Mouse (Mus musculus) MEL (cell line): Measurements from ENCODE around the gene Gm5244. TPM values are rescaled to one million over a fixed set of nuclear protein-coding genes. Genes with fewer than 3 reads are reported as not detected.
A peak's percentile ranks its signal among the peaks of the same experiment; 100 is the strongest.

Experiments used
- DNase-seq: peaks from one replicate; pipeline ENCODE4 v3.0.0; 2011; ENCODE audit warnings: low read depth, low spot score
- H3K27ac ChIP-seq: 2 replicates; pipeline ENCODE4 v1.5.1; 2012; ENCODE audit warnings: low read depth, mild to moderate bottlenecking, control low read depth, low read length, moderate library complexity; ENCODE audit not compliant: control insufficient read depth
- H3K27me3 ChIP-seq, 2 experiments: fragments of 150-350 bp in 1 of 2; sonication (generic) in 1 of 2; 2 replicates each; pipeline ENCODE4 v1.6.1; 2012; ENCODE audit warnings: low read length in 2 of 2, mild to moderate bottlenecking in 2 of 2, improper control_type of control experiment in 1 of 2, moderate library complexity in 1 of 2; ENCODE audit not compliant: insufficient read depth in 2 of 2, control insufficient read depth in 1 of 2
- H3K36me3 ChIP-seq, 2 experiments: 2 replicates each; pipeline ENCODE4 v1.6.1; 2012 to 2014; ENCODE audit warnings: low read length in 2 of 2, improper control_type of control experiment in 1 of 2, inconsistent platforms in 1 of 2, mild to moderate bottlenecking in 1 of 2; ENCODE audit not compliant: insufficient read depth in 2 of 2, control insufficient read depth in 1 of 2
- H3K4me1 ChIP-seq, 2 experiments: fragments of 150-350 bp in 1 of 2; sonication (generic) in 1 of 2; 2 replicates each; pipeline ENCODE4 v1.6.1; 2012; ENCODE audit warnings: low read length in 2 of 2, improper control_type of control experiment in 1 of 2, mild to moderate bottlenecking in 1 of 2; ENCODE audit not compliant: insufficient read depth in 2 of 2, control insufficient read depth in 1 of 2
- H3K4me3 ChIP-seq, 2 experiments: fragments of 150-350 bp in 1 of 2; sonication (generic) in 1 of 2; 2 replicates each; pipeline ENCODE4 v1.5.1; 2012; ENCODE audit warnings: low read depth in 2 of 2, low read length in 2 of 2, mild to moderate bottlenecking in 2 of 2, moderate library complexity in 2 of 2, control low read depth in 1 of 2, improper control_type of control experiment in 1 of 2; ENCODE audit not compliant: control insufficient read depth in 1 of 2, insufficient read depth in 1 of 2
- H3K79me2 ChIP-seq: 2 replicates; pipeline ENCODE4 v1.6.1; 2012; ENCODE audit warnings: mild to moderate bottlenecking, low read length, moderate library complexity; ENCODE audit not compliant: control insufficient read depth, poor library complexity, insufficient read depth
- H3K9ac ChIP-seq: 2 replicates; pipeline ENCODE4 v1.6.1; 2012; ENCODE audit warnings: low read depth, mild to moderate bottlenecking, control low read depth, low read length, moderate library complexity; ENCODE audit not compliant: control insufficient read depth, poor library complexity, severe bottlenecking
- H3K9me3 ChIP-seq: fragments of 150-350 bp; sonication (generic); replicated peaks from 2 replicates; pipeline ENCODE4 v1.6.1; 2012; ENCODE audit warnings: mild to moderate bottlenecking, low read length, improper control_type of control experiment, moderate library complexity; ENCODE audit not compliant: insufficient read depth
- BHLHE40 ChIP-seq: IDR thresholded peaks from 2 replicates; pipeline ENCODE4 v1.6.1; 2012; ENCODE audit warnings: low read depth, mild to moderate bottlenecking, inconsistent platforms, low read length, improper control_type of control experiment, borderline replicate concordance
- CHD2 ChIP-seq: IDR thresholded peaks from 2 replicates; pipeline ENCODE4 v1.6.1; 2011; ENCODE audit warnings: low read length, improper control_type of control experiment
- CTCF ChIP-seq, 3 experiments: IDR thresholded peaks in 2 of 3; conservative IDR thresholded peaks in 1 of 3; 2 replicates each; pipeline ENCODE4 v1.5.1; 2011 to 2012; ENCODE audit warnings: low read length in 3 of 3, low read depth in 2 of 3, mild to moderate bottlenecking in 2 of 3, improper control_type of control experiment in 1 of 3, inconsistent platforms in 1 of 3, mixed read lengths in 1 of 3, moderate library complexity in 1 of 3; ENCODE audit not compliant: control insufficient read depth in 1 of 3, insufficient read depth in 1 of 3, poor library complexity in 1 of 3, severe bottlenecking in 1 of 3
- E2F4 ChIP-seq: IDR thresholded peaks from 2 replicates; pipeline ENCODE4 v1.6.1; 2011; ENCODE audit warnings: low read depth, low read length, improper control_type of control experiment, borderline replicate concordance
- ELF1 ChIP-seq: IDR thresholded peaks from 2 replicates; pipeline ENCODE4 v1.6.1; 2014; ENCODE audit warnings: low read depth, mild to moderate bottlenecking, inconsistent platforms, low read length, improper control_type of control experiment, moderate library complexity
- EP300 ChIP-seq, 2 experiments: IDR thresholded peaks; 2 replicates each; pipeline ENCODE4 v1.6.1; 2011; ENCODE audit warnings: improper control_type of control experiment in 2 of 2, low read length in 2 of 2, low read depth in 1 of 2, mild to moderate bottlenecking in 1 of 2
- ETS1 ChIP-seq: IDR thresholded peaks from 2 replicates; pipeline ENCODE4 v1.6.1; 2012; ENCODE audit warnings: low read depth, mild to moderate bottlenecking, inconsistent platforms, low read length, improper control_type of control experiment, moderate library complexity
- GABPA ChIP-seq: IDR thresholded peaks from 2 replicates; pipeline ENCODE4 v1.6.1; 2012; ENCODE audit warnings: low read depth, mild to moderate bottlenecking, inconsistent platforms, low read length, improper control_type of control experiment, moderate library complexity
- GATA1 ChIP-seq: IDR thresholded peaks from 2 replicates; pipeline ENCODE4 v1.6.1; 2011; ENCODE audit warnings: low read depth, low read length, improper control_type of control experiment
- JUND ChIP-seq: IDR thresholded peaks from 2 replicates; pipeline ENCODE4 v1.6.1; 2011; ENCODE audit warnings: low read depth, mild to moderate bottlenecking, improper control_type of control experiment, low read length
- KAT2A ChIP-seq: conservative IDR thresholded peaks from 2 replicates; pipeline ENCODE4 v1.6.1; 2012; ENCODE audit warnings: low read depth, low read length, improper control_type of control experiment, inconsistent platforms
- MAX ChIP-seq: IDR thresholded peaks from 2 replicates; pipeline ENCODE4 v1.6.1; 2011; ENCODE audit warnings: low read length, improper control_type of control experiment
- MAZ ChIP-seq: IDR thresholded peaks from 2 replicates; pipeline ENCODE4 v1.6.1; 2012; ENCODE audit warnings: low read depth, mild to moderate bottlenecking, inconsistent platforms, low read length, improper control_type of control experiment
- MEF2A ChIP-seq: IDR thresholded peaks from 2 replicates; pipeline ENCODE4 v1.6.1; 2014; ENCODE audit warnings: low read depth, mild to moderate bottlenecking, inconsistent platforms, low read length, improper control_type of control experiment; ENCODE audit not compliant: poor library complexity, insufficient replicate concordance, severe bottlenecking; ENCODE audit errors: extremely low read depth
- MXI1 ChIP-seq: IDR thresholded peaks from 2 replicates; pipeline ENCODE4 v1.6.1; 2011; ENCODE audit warnings: mild to moderate bottlenecking, low read depth, low read length, improper control_type of control experiment
- MYB ChIP-seq: IDR thresholded peaks from 2 replicates; pipeline ENCODE4 v1.6.1; 2011; ENCODE audit warnings: mild to moderate bottlenecking, low read depth, low read length, improper control_type of control experiment
- MYC ChIP-seq: IDR thresholded peaks from 2 replicates; pipeline ENCODE4 v1.6.1; 2011; ENCODE audit warnings: low read depth, mild to moderate bottlenecking, low read length, improper control_type of control experiment, moderate library complexity
- NELFE ChIP-seq: IDR thresholded peaks from 2 replicates; pipeline ENCODE4 v1.6.1; 2011; ENCODE audit warnings: low read depth, low read length, improper control_type of control experiment
- POLR2AphosphoS2 ChIP-seq: IDR thresholded peaks from 2 replicates; pipeline ENCODE4 v1.6.1; 2011; ENCODE audit warnings: low read length, improper control_type of control experiment
- POLR2AphosphoS5 ChIP-seq: IDR thresholded peaks from 2 replicates; pipeline ENCODE4 v1.6.1; 2012; ENCODE audit warnings: low read depth, borderline replicate concordance, mild to moderate bottlenecking, inconsistent platforms, low read length, moderate library complexity, mixed read lengths
- RAD21 ChIP-seq: IDR thresholded peaks from 2 replicates; pipeline ENCODE4 v1.6.1; 2011; ENCODE audit warnings: mild to moderate bottlenecking, low read depth, low read length, improper control_type of control experiment
- RCOR1 ChIP-seq: IDR thresholded peaks from 2 replicates; pipeline ENCODE4 v1.6.1; 2012; ENCODE audit warnings: low read depth, mild to moderate bottlenecking, inconsistent platforms, low read length, improper control_type of control experiment
- SIN3A ChIP-seq: IDR thresholded peaks from 2 replicates; pipeline ENCODE4 v1.6.1; 2012; ENCODE audit warnings: low read length, improper control_type of control experiment, inconsistent platforms
- TAL1 ChIP-seq: IDR thresholded peaks from 2 replicates; pipeline ENCODE4 v1.6.1; 2012; ENCODE audit warnings: mild to moderate bottlenecking, inconsistent platforms, low read length, moderate library complexity, mixed read lengths
- TCF12 ChIP-seq: IDR thresholded peaks from 2 replicates; pipeline ENCODE4 v1.6.1; 2014; ENCODE audit warnings: low read depth, mild to moderate bottlenecking, inconsistent platforms, low read length, improper control_type of control experiment, moderate library complexity
- UBTF ChIP-seq: IDR thresholded peaks from 2 replicates; pipeline ENCODE4 v1.6.1; 2012; ENCODE audit warnings: low read depth, mild to moderate bottlenecking, inconsistent platforms, low read length, improper control_type of control experiment, moderate library complexity, borderline replicate concordance; ENCODE audit not compliant: insufficient read depth
- USF1 ChIP-seq: IDR thresholded peaks from 2 replicates; pipeline ENCODE4 v1.6.1; 2014; ENCODE audit warnings: low read depth, mild to moderate bottlenecking, inconsistent platforms, low read length, improper control_type of control experiment, moderate library complexity
- ZC3H11A ChIP-seq: IDR thresholded peaks from 2 replicates; pipeline ENCODE4 v1.6.1; 2012; ENCODE audit warnings: low read depth, mild to moderate bottlenecking, inconsistent platforms, low read length, improper control_type of control experiment
- ZKSCAN1 ChIP-seq: IDR thresholded peaks from 2 replicates; pipeline ENCODE4 v1.6.1; 2012; ENCODE audit warnings: low read depth, mild to moderate bottlenecking, inconsistent platforms, low read length, improper control_type of control experiment, moderate library complexity
- ZMIZ1 ChIP-seq: IDR thresholded peaks from 2 replicates; pipeline ENCODE4 v1.6.1; 2012; ENCODE audit warnings: low read depth, mild to moderate bottlenecking, inconsistent platforms, low read length, improper control_type of control experiment, moderate library complexity
- ZNF384 ChIP-seq: IDR thresholded peaks from 2 replicates; pipeline ENCODE4 v1.6.1; 2012; ENCODE audit warnings: low read depth, mild to moderate bottlenecking, inconsistent platforms, low read length, improper control_type of control experiment
- polyA plus RNA-seq, 2 experiments: library from polyadenylated mRNA; stranded (reverse) in 1 of 2; unstranded in 1 of 2; fragments of >175 nt in 1 of 2; fragments of >200 nt in 1 of 2; gene quantifications; 2 replicates each; pipeline versions ENCODE4 v1.2.1 to v1.2.4; 2012; ENCODE audit warnings: low replicate concordance in 2 of 2, low read depth in 1 of 2; ENCODE audit not compliant: insufficient read length in 2 of 2, insufficient read depth in 1 of 2, missing spikeins in 1 of 2
- total RNA-seq: library from RNA; depleted of rRNA; stranded (reverse); fragments of 300-350 nt; gene quantifications from 2 replicates; pipeline ENCODE4 v1.2.3, GENCODE M21; 2012

The Gm5244 gene
- total and polyA plus RNA-seq, 3 experiments, result 0.13 TPM; not detected in 2

DNA sequence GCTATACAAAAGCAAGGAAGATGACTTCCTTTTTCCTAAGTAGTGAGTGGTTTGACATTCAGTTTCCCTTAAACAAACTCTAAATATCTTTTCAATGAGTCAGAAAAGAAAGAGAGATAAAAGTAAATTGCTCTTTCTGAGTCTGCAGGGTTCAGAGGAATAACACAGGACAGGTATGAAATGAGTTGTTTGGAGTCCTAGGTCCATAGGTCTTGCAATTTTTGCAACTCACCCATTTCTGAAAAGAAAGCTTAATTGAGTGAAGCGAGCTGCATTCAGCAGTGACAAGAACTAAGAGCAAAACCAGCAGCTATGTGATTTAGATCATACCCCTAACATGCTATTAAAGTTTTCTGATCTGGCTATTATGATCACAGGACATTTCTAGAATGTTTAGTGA is 14.9 kb upstream of the Gm5244 start:
- Histone ChIP-seq H3K4me3 (no peak overlapping the region), H3K4me1 (peaks cover 8 to 17% of the 10 kb centered on the region in 2 experiments), H3K79me2 (no peaks in the 10 kb centered on the region), H3K9ac (no peak overlapping the region), H3K27ac (no peak overlapping the region), H3K36me3 (peaks cover 0 to 31% of the 10 kb centered on the region in 2 experiments; a peak in 2 of 4 replicates), H3K27me3 (no peaks in the 10 kb centered on the region)
- TF ChIP-seq ZNF384 (peak; percentile 33; the same call in 1 of the 2 replicates), ZC3H11A (no peak)
- TF ChIP-seq, all 39 proteins: peak for 1
- H3K9me3 ChIP-seq, result no peaks in the 10 kb centered on the region
- DNase-seq, result no peak

DNA sequence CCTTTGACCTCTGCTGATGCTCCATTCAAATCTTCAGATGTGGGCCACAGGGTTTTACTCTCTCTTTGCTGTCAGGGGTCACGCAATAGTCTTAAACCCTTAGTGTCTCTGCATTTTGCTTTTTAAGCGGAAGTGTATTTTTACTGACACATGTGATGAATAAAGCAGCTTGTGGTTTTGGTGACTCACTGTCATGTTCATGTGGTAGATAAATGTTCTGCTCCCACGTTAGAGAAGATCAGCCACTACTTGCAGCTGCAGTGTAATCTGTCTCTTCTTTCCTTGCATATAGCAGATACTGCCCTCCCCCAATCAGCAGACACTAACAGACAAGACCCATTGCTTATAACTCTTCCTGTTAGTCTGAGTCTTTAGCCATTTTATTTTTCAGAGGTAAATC is 12.9 kb upstream of the Gm5244 start:
- Histone ChIP-seq H3K4me1 (peaks cover 8 to 17% of the 10 kb centered on the region in 2 experiments), H3K27ac (peak overlapping the region; percentile 83), H3K4me3 (no peak overlapping the region), H3K27me3 (no peaks in the 10 kb centered on the region), H3K79me2 (no peaks in the 10 kb centered on the region), H3K9ac (peak overlapping the region; percentile 12; the same call in 1 of the 2 replicates), H3K9me3 (no peaks in the 10 kb centered on the region), H3K36me3 (peaks cover 0 to 36% of the 10 kb centered on the region in 2 experiments; a peak in 2 of 4 replicates)
- peak; percentile 95 for DNase-seq
- TF ChIP-seq ZKSCAN1 (peak; percentile 62; the same call in 1 of the 2 replicates), UBTF (no peak), BHLHE40 (peak; percentile 96), POLR2AphosphoS5 (no peak), KAT2A (0 out of 2 replicates have a peak, but pooled peaks have one; percentile 49), E2F4 (peak; percentile 69; the same call in 1 of the 2 replicates), ZMIZ1 (peak; percentile 42; the same call in 1 of the 2 replicates), MXI1 (peak; percentile 94), JUND (peak; percentile 99), MYB (peak; percentile 56), GABPA (no peak), CHD2 (peak; percentile 80), RAD21 (no peak; the same call in 1 of the 2 replicates), RCOR1 (peak; percentile 96), MAZ (no peak), SIN3A (peak; percentile 98), USF1 (peak; percentile 70), EP300 (IDR thresholded peaks at IDR 0.05; ENCODE audit: low read depth in 1 of 2, low read length in 2 of 2) (peak; percentile 99 to 100), MAX (peak; percentile 92), POLR2AphosphoS2 (0 out of 2 replicates have a peak, but pooled peaks have one; percentile 40), ETS1 (peak; percentile 100), NELFE (peak; percentile 32; the same call in 1 of the 2 replicates), ZNF384 (0 out of 2 replicates have a peak, but pooled peaks have one; percentile 54), TAL1 (peak; percentile 86), MEF2A (peak; percentile 82; the same call in 1 of the 2 replicates), TCF12 (peak; percentile 95), CTCF (IDR thresholded peaks at IDR 0.05 in 2 of 3, conservative IDR thresholded peaks at IDR 0.05 in 1 of 3; ENCODE audit: control insufficient read depth in 1 of 3, insufficient read depth in 1 of 3, low read depth in 2 of 3, low read length in 3 of 3, poor library complexity in 1 of 3, severe bottlenecking in 1 of 3) (no peak), ELF1 (peak; percentile 59; the same call in 1 of the 2 replicates), GATA1 (peak; percentile 97), MYC (peak; percentile 96)
